Mouse (Mus musculus): ENCODE data around the gene Kpnb1.

GRCm38 (mm10) chr11:97124266-97125036 lies 63.2 kb downstream of the Kpnb1 start:
- TF ChIP-seq CTCF (IDR thresholded peaks at IDR 0.05; ENCODE audit: extremely low read depth, insufficient read depth, low read length), result no peak
- no peak for TF ChIP-seq POLR2A (IDR thresholded peaks at IDR 0.05; ENCODE audit: extremely low read depth, insufficient read depth, low read length)
